Mouse (Mus musculus): ENCODE data around the gene B3galt5.

DNA sequence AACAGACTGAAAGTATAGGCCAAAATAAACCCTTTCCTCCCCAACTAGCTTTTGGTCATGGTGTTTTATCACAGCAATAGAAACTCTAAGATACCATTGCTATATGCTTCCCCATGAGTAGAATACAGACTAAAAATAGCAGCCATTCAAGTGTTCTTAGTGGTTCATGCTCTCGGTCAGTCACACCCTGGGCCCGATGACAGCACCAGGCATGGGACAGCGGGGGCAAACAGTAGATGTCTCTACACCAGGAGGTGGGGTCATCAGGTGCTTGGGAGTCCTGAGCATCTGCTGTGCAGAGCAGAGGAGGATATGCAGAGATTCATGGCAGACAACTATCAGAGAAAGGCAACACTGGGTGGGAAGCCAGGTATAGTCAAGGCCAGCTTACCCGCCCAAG is 22.6 kb upstream of the B3galt5 start:
- no peak for TF ChIP-seq POLR2A (IDR thresholded peaks at IDR 0.05; ENCODE audit: low read depth, low read length)
- no peak for TF ChIP-seq CTCF (conservative IDR thresholded peaks at IDR 0.05; ENCODE audit: insufficient read depth, insufficient read length, low read depth, low read length)

All from kidney, adult 2 months (tissue).